Mouse (Mus musculus): ENCODE data around the gene Olfml2b. TPM values are rescaled to one million over a fixed set of nuclear protein-coding genes. Genes with fewer than 3 reads are reported as not detected.

Gene Olfml2b
- total RNA-seq (2021): 10 to 100 TPM; 11.8 to 14.8 TPM
- long read RNA-seq, experiment 1, partial matches to known transcripts: 2 of 4 reads
- long read RNA-seq, experiment 1, other reads (novel, unspliced or antisense): 0 of 4 reads
- long read RNA-seq, experiment 2, transcript Olfml2b-201 (8 exons, 3,095 nt): major isoform, 5 of 8 reads
- long read RNA-seq, experiment 2, partial matches to known transcripts: 2 of 8 reads
- long read RNA-seq, experiment 2, other reads (novel, unspliced or antisense): 1 of 8 reads

DNA sequence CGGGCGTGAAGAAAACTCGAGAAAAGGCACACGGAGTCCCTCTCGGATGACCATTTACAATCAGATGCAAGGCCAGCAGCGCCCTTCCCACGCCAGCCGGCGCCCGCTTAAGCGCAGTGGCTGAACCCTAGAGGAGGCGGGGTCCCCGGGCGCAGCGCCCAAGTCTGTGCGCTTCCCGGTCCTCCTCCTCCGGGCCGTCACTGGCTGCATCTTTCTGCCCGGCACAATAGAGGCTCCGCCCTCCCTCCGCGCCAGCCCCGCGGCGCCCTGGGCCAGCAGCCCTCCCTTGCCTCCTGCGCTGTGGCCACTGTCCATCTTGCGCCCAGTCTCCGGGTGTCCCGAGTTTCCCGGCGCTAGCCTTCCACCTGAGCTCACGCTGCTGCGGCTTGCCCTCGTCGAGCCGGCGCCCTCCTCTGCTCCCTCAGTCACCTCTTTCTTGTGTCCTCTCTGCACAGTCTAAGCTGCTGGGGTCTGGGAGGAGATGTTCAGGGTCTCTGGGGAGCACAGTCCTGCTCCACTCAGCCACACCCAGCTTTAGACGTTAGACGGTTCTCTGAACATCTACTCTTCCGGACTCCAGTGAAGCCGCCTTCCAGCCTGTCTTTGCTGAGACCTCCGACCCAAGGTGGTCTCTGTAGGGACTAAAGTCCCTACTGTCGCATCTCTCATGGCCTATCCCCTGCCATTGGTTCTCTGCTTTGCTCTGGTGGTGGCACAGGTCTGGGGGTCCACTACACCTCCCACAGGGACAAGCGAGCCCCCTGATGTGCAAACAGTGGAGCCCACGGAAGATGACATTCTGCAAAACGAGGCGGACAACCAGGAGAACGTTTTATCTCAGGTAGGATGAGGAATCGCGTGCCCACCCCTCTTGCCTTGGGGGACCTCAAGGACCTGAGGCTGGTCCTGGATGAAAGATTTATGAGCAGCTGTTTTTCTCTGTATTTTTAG is at the start of gene Olfml2b:
Olfml2b (plus strand) TSS at position 278 of the 951 bp plus-strand sequence.
- peak; percentile 91 to 92 for DNase-seq

- no peak for DNase-seq
Observed at GRCm38 (mm10) chr1:170594575-170594974, 49.8 kb upstream of the Olfml2b start.

DNA sequence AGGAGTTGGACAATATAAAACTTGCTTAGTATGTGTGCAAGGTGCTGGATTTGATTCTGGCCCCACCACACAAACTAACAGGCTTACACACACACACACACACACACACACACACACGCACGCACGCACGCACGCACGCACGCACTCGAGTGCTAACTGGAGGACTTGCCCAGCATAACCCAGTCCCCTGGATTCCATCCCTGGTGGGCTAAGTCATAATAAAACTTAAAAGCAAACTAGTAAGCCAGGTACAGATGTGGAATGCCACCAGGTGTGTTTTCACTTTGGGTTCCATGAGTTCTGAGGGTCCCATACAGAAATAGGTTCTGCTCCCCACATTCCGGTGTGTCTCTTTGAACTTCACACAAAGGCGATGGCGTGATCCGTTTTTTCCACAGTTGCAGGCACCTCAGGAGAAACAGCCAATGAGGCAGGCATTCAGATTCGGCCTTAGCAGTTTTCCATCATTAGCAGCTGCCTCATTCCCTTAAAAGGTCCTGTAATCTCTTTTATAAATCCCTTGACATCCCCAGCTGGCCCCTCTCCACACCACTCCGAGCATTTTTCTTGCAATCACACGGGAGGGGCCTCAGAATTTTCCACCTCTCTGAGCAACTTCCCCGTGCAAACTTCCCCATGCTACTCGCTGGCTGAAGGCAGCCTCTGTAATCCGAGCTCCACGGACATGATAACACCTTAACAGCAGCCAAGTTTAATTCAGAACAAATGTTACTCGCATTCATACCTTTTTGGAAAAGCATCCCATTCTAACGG is 38.9 kb upstream of the Olfml2b start:
- peak; percentile 16 to 26 for DNase-seq

GRCm38 (mm10) chr1:170607231-170607917 is 37.0 kb upstream of the Olfml2b start:
- DNase-seq: no peak

DNA sequence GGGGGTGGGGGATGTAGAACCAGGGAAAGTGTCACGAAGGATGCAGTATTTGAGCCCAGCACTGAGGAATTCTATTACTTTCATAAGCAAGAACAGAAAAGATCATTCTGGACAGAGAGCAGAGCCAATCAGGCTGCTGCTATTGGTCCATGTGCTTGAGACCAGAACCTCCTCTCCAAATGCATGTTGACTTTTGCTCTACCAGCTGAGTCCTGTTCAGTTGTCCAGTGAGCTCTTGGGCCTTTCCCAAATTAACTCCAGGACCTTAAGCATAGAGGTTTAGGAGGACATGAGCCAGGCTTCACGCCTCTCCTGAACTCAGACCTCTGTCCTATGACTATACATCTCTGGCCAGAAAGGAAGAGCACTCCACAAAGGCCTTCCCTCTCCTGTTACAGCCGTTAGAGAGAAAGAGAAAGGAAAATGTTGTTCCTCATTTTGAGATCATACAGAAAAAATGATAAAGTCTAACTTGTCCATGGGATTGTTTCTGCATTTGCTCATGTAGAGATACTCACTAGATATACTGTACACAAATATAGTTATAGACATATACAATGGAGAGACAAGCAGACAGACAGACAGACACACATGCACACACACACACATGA is 35.8 kb upstream of the Olfml2b start:
- no peak for DNase-seq

DNA sequence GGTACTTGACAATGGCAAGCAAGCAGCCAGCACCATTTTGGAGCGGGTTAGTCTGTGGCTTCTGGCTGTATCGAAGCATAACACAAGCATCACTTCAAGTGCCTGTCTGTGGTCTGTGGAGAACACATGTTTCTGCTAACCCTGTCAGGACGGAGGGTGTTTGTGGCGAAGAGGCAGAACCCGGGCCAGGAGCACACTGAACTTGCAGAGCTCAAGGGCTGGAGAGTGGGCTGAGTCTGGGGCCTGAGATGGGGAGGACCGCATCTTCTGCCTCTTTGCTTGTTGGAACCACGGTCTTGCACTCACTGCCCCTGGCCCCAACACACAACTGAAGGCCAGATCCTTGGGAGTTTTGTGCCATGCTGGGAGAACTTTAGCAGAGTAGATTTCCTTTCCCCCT is 34.5 kb upstream of the Olfml2b start:
- DNase-seq: no peak

- no peak for DNase-seq
Observed at GRCm38 (mm10) chr1:170610289-170610688, 34.0 kb upstream of the Olfml2b start.

GRCm38 (mm10) chr1:170610695-170611094 is 33.6 kb upstream of the Olfml2b start:
- DNase-seq: no peak

GRCm38 (mm10) chr1:170611631-170612030 is 32.7 kb upstream of the Olfml2b start:
- no peak for DNase-seq

GRCm38 (mm10) chr1:170612968-170613872 is 31.1 kb upstream of the Olfml2b start:
- peak; percentile 57 to 81 for DNase-seq

DNA sequence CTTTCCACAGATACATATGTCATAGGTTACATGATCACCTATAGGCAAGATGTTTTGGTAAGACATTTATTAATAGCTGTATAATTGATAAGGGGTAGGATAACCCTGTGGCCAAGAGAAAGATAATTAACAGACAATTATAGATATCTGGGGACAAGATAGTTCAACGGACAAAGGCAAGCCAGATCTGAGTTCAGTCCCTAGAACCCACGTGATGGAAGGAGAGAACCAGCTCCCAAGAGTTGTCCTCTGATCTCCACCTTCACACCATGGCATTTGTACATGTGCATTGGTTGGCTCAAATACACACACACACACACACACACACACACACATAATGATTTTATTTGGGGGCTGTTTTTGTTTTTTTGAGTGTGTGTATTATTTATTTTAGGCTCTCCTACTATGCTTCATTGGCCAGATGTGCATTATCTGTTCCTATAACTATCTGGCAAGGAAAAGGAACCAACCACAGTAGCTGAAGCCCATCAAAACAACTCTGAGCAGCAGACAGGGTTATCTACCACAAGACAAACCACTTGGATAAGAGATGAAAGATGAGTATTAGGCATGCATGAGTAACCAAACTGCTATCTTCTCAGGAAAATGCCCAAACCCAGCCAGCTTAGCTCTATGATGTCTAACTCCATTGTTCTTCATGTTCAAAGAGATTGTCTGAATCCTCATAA is 24.5 kb upstream of the Olfml2b start:
- no peak for DNase-seq

DNA sequence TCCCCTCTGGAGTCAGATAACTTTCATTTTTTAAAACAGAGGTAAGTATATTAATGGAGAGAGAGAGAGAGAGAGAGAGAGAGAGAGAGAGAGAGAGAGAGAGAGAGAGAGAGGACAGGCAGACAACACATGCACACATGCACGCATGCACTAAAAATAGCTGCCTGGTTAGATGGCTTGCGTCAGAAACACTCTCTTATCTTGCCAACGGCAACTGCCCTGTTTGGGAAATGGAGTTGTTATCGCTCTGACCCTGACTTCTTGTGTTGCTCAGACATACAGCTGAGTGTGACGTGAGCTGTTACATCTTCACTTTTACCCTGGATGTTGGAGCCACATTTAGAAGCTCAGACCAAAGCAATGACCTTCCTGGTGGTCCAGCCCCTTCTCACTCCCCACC is 21.4 kb upstream of the Olfml2b start:
- peak; percentile 42 to 79 for DNase-seq

DNA sequence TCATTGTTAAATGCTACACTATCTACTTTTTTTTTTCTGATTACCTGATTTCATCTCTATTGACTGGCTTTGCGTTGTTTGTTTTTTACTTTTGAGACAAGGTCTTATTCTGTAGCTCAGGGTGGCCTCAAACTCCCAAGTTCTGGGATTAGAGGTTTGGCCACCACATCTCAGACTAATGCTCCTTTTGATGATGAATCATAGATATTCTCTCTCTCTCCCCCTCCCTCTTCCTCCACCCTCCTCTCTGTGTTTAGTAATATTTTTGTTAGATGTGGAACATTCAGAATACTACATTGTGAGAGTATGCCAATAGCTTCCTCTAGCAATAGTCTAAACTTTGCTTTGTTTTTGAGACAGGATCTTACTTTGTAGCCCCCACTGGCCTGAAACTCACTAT is 20.9 kb upstream of the Olfml2b start:
- DNase-seq: no peak

GRCm38 (mm10) chr1:170630489-170630888 is 13.8 kb upstream of the Olfml2b start:
- no peak for DNase-seq

- no peak for DNase-seq
Observed at GRCm38 (mm10) chr1:170631571-170631970, 12.8 kb upstream of the Olfml2b start.

- DNase-seq: peak; percentile 79 to 88
Observed at GRCm38 (mm10) chr1:170632385-170632784, 11.9 kb upstream of the Olfml2b start.

DNA sequence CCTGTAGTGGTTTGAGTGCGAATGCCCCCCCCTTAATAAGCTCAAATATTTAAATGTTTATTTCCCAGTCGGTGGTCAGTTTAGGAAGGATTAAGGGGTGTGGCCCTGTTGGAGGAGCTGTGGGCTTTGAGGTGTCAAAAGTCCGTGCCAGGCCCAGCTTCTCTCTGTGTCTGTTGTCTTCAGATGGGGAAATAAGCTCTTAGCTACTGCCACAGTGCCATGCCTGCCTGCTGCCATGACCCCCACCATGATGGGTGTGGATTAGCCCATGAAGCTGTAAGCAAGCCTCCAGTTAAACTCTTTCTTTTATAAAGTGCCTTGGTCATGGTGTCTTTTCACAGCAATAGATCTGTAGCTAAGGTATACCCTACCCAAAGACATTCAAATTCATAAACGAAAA is 11.5 kb upstream of the Olfml2b start:
- DNase-seq: no peak

- DNase-seq: no peak
Observed at GRCm38 (mm10) chr1:170638941-170639340, 5.4 kb upstream of the Olfml2b start.

- no peak for DNase-seq
Observed at GRCm38 (mm10) chr1:170645896-170646605, 1.7 kb downstream of the Olfml2b start.

Data from heart, adult 18-20 months (tissue).